Mouse (Mus musculus): ENCODE measurements around the gene Hs3st3b1. TPM values are rescaled to one million over a fixed set of nuclear protein-coding genes. Genes with fewer than 3 reads are reported as not detected.

Hs3st3b1 gene
- polyA plus RNA-seq, 1 experiment from 2014 or later, result 17.0 TPM

DNA sequence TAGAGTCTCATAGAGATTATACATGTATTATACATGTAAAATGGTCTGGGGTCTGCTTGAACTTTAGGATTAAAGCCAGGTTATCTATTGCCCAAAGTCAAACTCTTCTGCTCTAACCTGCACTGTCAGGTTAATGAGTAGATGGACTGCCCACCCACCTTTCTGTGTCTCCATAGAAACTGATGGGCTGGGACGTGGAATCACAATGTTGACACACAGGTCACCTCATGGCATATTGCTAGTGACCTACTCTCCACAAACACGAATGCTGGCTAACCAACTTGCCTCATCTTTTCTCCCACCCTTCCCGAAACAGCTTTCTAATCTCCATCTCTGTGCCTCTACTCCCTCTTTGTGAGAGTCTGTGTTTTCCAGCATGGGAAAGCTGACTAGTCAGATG, 38.7 kb downstream of the Hs3st3b1 start:
- DNase-seq (ENCODE audit: low read depth, low spot score) (no peak), ATAC-seq (no peak)
- TF ChIP-seq CTCF (IDR thresholded peaks at IDR 0.05), result no peak
- in situ Hi-C loops (cut with MboI; ENCODE audit: low pct_unique_long_range_greater_than_20kb), result no loop called here
- ChIA-PET CTCF (no interaction called here), POLR2A (no interaction called here)
- no peaks in the 10 kb centered on the region for H3K27me3 ChIP-seq

DNA sequence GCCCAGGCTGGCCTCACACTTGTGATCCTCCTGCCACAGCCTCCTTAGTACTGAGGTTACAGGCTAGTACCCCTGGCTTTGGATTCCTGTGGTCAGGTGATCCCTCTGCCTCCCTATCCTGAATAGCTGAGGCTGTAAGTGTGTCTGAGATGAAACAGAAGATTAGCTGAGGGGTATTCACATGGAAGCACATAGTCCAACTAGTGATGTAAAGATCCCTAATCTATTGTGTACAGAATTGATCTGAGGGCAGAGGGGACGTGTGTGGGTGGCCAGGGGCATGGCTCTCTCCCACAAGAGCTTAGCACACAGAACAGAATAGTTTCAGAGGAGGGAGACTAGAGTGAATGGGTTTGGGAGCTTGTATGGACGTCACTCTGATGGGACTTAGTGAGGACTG, 41.8 kb downstream of the Hs3st3b1 start:
- no peak for ATAC-seq

DNA sequence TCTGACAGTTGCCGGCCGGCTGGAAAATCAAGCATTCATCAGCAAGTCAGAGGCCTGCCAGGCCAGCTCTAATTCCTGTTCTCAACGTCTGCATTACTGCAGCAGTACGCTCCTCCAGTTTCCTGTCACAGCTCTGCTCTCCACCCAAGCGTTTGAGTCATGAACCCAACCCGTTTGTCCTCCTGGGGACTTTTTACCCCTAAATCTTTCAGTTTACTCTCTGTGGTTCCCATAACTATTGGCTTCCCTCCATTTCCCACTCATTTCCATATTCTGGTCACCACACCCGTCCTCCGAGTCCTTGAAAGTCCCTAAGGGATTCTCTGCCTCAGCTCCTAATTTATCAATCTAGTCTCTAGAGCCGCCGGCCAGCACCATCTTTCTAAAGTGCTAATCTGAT, 42.8 kb downstream of the Hs3st3b1 start:
- ATAC-seq, result no peak
- ChIA-PET POLR2A (no interaction called here), CTCF (no interaction called here)
- DNase-seq (ENCODE audit: low read depth, low spot score), result no peak
- in situ Hi-C loops (cut with MboI; ENCODE audit: low pct_unique_long_range_greater_than_20kb), result no loop called here
- TF ChIP-seq CTCF (IDR thresholded peaks at IDR 0.05), result no peak
- no peaks in the 10 kb centered on the region for H3K27me3 ChIP-seq

More for the DNA sequence above, 41.8 kb downstream of the Hs3st3b1 start:
- CTCF ChIA-PET, result no interaction called here
- no peak for DNase-seq (ENCODE audit: low read depth, low spot score)
- POLR2A ChIA-PET, result no interaction called here
- no peaks in the 10 kb centered on the region for H3K27me3 ChIP-seq
- no peak for TF ChIP-seq CTCF (IDR thresholded peaks at IDR 0.05)
- in situ Hi-C loops (cut with MboI; ENCODE audit: low pct_unique_long_range_greater_than_20kb), result no loop called here

DNA sequence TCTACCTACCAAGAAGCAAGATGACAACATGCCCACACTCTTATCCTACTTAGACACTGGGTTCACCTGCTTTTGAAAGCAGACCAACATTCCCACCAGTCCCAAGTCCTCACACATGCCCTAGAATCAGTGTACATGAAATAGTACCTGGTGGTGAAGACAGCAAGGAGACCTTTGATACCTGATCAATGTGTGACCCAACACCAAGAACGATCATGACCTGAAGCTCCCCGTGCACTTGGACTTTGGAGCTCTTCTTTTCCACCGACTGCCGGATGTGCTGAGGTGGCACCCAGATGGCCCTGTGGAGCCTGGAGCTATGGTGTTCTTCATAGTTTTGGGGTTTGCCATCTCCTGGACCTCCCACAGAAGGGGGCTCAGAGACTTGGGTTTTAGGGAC, 43.5 kb downstream of the Hs3st3b1 start:
- ATAC-seq (no peak), DNase-seq (ENCODE audit: low read depth, low spot score) (no peak)
- no peaks in the 10 kb centered on the region for H3K27me3 ChIP-seq
- no peak for TF ChIP-seq CTCF (IDR thresholded peaks at IDR 0.05)
- ChIA-PET POLR2A (no interaction called here), CTCF (no interaction called here)
- in situ Hi-C loops (cut with MboI; ENCODE audit: low pct_unique_long_range_greater_than_20kb), result no loop called here

DNA sequence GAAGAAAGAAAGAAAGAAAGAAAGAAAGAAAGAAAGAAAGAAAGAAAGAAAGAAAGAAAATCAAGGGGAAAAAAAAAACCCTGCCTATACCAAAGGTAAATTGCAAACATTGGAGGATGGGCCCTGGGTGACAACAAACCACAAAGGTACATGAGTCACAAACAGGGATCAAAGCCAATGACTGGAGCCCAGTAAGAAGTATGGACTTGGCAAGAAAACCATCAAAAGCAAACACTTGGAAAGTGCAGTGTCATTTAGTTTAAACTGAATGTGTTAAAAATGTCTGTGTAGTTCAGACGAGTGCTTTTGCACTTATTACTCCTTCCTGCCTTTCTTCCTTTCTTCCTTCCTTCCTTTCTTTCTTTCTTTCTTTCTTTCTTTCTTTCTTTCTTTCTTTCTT, 59.3 kb downstream of the Hs3st3b1 start:
- in situ Hi-C loops (cut with MboI; ENCODE audit: low pct_unique_long_range_greater_than_20kb), result no loop called here
- TF ChIP-seq CTCF (IDR thresholded peaks at IDR 0.05), result no peak
- no peaks in the 10 kb centered on the region for H3K27me3 ChIP-seq
- DNase-seq (ENCODE audit: low read depth, low spot score), result no peak
- ChIA-PET CTCF (no interaction called here), POLR2A (no interaction called here)
- ATAC-seq, result no peak

DNA sequence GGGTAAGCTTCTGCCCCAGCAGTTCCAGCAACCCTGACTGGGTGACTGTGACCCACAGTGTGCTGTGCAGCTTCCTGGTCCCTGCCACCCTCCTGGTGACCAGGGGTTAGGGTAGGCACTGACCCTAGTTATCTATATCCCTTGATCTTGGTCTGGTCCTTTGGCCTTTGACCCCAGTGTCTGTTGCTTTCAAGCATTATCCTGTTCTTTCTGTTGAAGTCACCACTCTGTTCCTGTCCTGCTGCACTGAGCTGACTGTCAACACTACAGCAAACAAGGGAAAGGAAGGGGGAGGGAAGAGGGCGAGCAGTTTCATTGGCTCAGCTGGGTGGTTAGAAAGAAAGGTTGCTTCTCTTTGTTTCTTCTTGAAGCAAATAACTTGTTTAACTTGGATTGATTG, 60.1 kb downstream of the Hs3st3b1 start:
- in situ Hi-C loops (cut with MboI; ENCODE audit: low pct_unique_long_range_greater_than_20kb), result no loop called here
- DNase-seq (ENCODE audit: low read depth, low spot score), result no peak
- no peak for ATAC-seq
- ChIA-PET CTCF (interaction anchor here (0.7 kb wide), 1 partner anchor 32 kb away, joined by 3 read pairs; no protein-coding TSS in a partner anchor), POLR2A (no interaction called here)
- no peaks in the 10 kb centered on the region for H3K27me3 ChIP-seq
- TF ChIP-seq CTCF (IDR thresholded peaks at IDR 0.05), result no peak

DNA sequence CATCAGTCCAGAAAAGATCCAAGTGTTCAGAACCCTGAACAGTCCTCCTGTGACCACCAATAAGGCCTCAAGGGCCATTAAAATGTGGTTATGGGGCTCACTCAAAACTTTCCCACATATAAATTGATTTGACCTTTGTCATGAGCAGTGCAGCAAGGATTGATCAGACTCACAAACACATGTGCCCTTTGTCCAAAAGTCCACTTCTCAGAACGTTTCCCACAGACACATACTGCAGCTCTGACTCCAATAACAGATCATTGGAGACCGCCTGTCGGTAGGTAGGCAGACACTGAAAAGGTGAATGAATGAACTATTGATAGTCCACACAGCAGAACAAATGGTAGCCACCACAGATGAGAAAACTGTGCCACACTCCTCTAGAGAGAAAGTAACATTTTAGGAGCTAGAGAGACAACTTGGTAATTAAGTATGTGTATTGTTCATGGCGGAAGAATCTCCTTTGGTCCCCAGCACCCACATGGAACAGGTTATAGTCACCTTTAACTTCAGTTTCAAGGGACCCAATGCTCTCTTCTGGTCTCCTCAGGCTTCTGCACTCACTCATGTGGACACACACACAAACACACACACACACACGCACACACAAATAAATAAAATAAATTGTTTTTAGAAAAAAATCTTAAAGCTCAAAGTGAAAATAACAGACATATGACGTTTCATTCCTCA, 70.9 kb downstream of the Hs3st3b1 start:
- no peak for ATAC-seq
- ChIA-PET CTCF (interaction anchor here (0.9 kb wide), 1 partner anchor 14 kb away, joined by 3 read pairs; no protein-coding TSS in a partner anchor), POLR2A (interaction anchor here (0.6 kb wide), 1 partner anchor 53 kb away, joined by 4 read pairs; no protein-coding TSS in a partner anchor)
- TF ChIP-seq CTCF (IDR thresholded peaks at IDR 0.05), result no peak
- no peak for DNase-seq (ENCODE audit: low read depth, low spot score)
- in situ Hi-C loops (cut with MboI; ENCODE audit: low pct_unique_long_range_greater_than_20kb), result no loop called here
- peaks cover 5% of the 10 kb centered on the region for H3K27me3 ChIP-seq

GRCm38 (mm10) chr11:63850261-63850660, 71.8 kb downstream of the Hs3st3b1 start:
- in situ Hi-C loops (cut with MboI; ENCODE audit: low pct_unique_long_range_greater_than_20kb), result no loop called here
- no peak for ATAC-seq
- ChIA-PET CTCF (interaction anchor here (0.9 kb wide), 1 partner anchor 13 kb away, joined by 3 read pairs; no protein-coding TSS in a partner anchor), POLR2A (no interaction called here)
- no peak for DNase-seq (ENCODE audit: low read depth, low spot score)
- peaks cover 5% of the 10 kb centered on the region for H3K27me3 ChIP-seq
- TF ChIP-seq CTCF (IDR thresholded peaks at IDR 0.05), result no peak

DNA sequence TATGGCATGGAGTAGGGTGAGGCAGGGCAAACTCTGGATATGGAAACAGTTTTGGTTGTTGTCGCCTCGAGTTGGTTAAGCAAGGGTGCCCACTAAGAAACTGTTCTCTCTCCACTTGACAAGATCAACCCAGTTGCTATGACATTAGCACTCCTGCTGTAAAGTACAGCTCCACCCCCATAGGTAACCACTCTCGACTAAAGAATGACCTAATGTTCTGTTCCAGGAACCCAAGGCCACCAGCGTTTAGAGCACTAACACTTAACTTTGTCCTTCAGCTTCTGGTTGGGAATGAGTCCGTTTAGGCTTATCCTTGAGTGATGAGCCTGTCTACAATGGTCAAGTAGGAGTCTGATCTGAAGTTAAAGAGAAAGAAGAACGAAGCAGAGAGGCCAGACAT, 76.7 kb downstream of the Hs3st3b1 start:
- H3K27me3 ChIP-seq, result peaks cover 5% of the 10 kb centered on the region
- POLR2A ChIA-PET, result interaction anchor here (0.5 kb wide), 1 partner anchor 857 kb away, joined by 4 read pairs; no protein-coding TSS in a partner anchor
- ATAC-seq (no peak), DNase-seq (ENCODE audit: low read depth, low spot score) (no peak)
- no peak for TF ChIP-seq CTCF (IDR thresholded peaks at IDR 0.05)
- in situ Hi-C loops (cut with MboI; ENCODE audit: low pct_unique_long_range_greater_than_20kb), result no loop called here
- CTCF ChIA-PET, result no interaction called here

GRCm38 (mm10) chr11:63844701-63845100, 77.4 kb downstream of the Hs3st3b1 start:
- TF ChIP-seq CTCF (IDR thresholded peaks at IDR 0.05), result no peak
- ChIA-PET POLR2A (interaction anchor here (0.5 kb wide), 1 partner anchor 857 kb away, joined by 4 read pairs; no protein-coding TSS in a partner anchor), CTCF (no interaction called here)
- H3K27me3 ChIP-seq, result peaks cover 5% of the 10 kb centered on the region
- in situ Hi-C loops (cut with MboI; ENCODE audit: low pct_unique_long_range_greater_than_20kb), result no loop called here
- ATAC-seq (no peak), DNase-seq (ENCODE audit: low read depth, low spot score) (no peak)

- DNase-seq (ENCODE audit: low read depth, low spot score) (no peak), ATAC-seq (no peak)
- CTCF ChIA-PET, result interaction anchor here (0.7 kb wide), 1 partner anchor 13 kb away, joined by 3 read pairs; no protein-coding TSS in a partner anchor
- POLR2A ChIA-PET, result no interaction called here
- in situ Hi-C loops (cut with MboI; ENCODE audit: low pct_unique_long_range_greater_than_20kb), result no loop called here
- H3K27me3 ChIP-seq, result no peaks in the 10 kb centered on the region
- TF ChIP-seq CTCF (IDR thresholded peaks at IDR 0.05), result no peak
These were observed 84.6 kb downstream of the Hs3st3b1 start for GRCm38 (mm10) chr11:63837526-63837925.

Other genes starting within 250 kb of the Hs3st3b1 start
- gene Cox10, start 157.2 kb upstream of the Hs3st3b1 start, polyA plus RNA-seq (2021), result 17.7 TPM